Mouse (Mus musculus): Measurements from ENCODE around the gene Ldah. TPM values are rescaled to one million over a fixed set of nuclear protein-coding genes. Genes with fewer than 3 reads are reported as not detected.

The Ldah gene
- polyA plus RNA-seq, 1 experiment = 55.2 TPM

DNA sequence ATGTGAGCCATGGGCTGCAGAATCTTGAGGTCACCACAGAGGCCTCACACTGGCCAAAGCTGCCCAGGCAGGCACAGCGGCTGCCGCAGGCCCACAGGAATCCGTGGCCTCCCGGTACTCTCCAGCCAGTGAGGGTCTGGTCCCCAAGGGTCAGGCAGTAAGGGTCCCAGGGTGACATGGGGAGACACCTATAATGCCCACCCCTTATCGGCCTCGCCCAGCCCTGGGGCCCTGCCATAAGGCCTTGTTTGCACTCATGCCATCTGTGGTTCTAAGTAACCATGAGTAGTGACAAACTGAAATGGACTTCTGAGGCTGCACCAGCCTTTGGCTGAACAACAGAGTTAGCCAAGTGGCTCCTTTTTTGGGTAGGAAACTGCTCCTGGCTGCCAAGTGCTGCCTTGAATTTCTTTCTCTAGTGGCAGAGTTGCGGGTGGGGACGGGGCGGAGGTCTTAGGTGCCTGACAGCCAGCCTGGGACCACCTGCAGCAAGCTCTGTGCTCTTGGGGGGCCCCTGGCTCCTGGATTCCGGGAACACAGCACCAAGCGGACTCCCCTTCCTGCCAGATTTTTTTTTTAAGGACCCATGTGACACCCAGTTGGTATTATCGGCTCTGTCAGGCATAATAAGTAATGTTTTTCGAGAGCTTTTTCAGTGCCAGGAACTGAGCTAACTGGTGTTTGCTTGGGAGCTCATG lies 117.5 kb downstream of the Ldah start:
- TF ChIP-seq CTCF (IDR thresholded peaks at IDR 0.05; ENCODE audit: borderline replicate concordance, insufficient read depth, low read length) = no peak
- no peak for TF ChIP-seq POLR2A (IDR thresholded peaks at IDR 0.05; ENCODE audit: low read depth, low read length)
- Histone ChIP-seq H3K27ac (ENCODE audit: insufficient read depth, low read length) (no peak overlapping the region), H3K4me1 (ENCODE audit: control insufficient read depth, insufficient read depth, low read length) (no peaks in the 10 kb centered on the region), H3K4me3 (ENCODE audit: insufficient read depth, low read length) (no peak overlapping the region)

DNA sequence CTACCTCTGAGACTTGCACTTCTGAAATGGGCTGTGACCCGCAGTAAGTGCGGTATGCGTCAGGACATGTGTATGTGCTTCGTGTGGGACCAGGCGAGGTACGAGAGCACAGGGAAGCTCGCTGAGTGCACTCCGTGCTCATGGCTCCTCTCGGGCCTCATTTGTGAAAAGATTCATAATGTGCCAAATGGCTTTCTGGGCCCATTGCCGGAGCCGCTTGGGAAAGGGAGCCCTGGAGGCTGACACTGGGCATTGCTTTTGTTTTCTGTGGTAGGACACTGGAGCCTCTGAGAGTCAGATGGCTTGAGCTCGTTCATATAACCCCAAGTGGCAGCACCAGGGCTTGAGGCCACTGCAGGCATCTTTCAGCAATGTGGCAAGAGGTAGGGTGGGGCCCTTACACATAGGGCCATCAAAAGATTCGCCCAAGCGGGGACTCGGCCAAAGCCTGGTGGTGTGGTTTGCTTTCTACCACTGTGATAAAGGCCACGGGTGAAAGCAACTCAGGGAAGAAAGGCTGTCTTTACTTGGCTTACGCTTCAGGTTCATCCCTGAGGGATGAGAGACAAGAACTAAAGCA lies 118.1 kb downstream of the Ldah start:
- no peak overlapping the region for H3K4me3 ChIP-seq (ENCODE audit: insufficient read depth, low read length)
- H3K27ac ChIP-seq (ENCODE audit: insufficient read depth, low read length) = no peak overlapping the region
- TF ChIP-seq POLR2A (IDR thresholded peaks at IDR 0.05; ENCODE audit: low read depth, low read length) = no peak
- no peak for TF ChIP-seq CTCF (IDR thresholded peaks at IDR 0.05; ENCODE audit: borderline replicate concordance, insufficient read depth, low read length)
- H3K4me1 ChIP-seq (ENCODE audit: control insufficient read depth, insufficient read depth, low read length) = no peaks in the 10 kb centered on the region

DNA sequence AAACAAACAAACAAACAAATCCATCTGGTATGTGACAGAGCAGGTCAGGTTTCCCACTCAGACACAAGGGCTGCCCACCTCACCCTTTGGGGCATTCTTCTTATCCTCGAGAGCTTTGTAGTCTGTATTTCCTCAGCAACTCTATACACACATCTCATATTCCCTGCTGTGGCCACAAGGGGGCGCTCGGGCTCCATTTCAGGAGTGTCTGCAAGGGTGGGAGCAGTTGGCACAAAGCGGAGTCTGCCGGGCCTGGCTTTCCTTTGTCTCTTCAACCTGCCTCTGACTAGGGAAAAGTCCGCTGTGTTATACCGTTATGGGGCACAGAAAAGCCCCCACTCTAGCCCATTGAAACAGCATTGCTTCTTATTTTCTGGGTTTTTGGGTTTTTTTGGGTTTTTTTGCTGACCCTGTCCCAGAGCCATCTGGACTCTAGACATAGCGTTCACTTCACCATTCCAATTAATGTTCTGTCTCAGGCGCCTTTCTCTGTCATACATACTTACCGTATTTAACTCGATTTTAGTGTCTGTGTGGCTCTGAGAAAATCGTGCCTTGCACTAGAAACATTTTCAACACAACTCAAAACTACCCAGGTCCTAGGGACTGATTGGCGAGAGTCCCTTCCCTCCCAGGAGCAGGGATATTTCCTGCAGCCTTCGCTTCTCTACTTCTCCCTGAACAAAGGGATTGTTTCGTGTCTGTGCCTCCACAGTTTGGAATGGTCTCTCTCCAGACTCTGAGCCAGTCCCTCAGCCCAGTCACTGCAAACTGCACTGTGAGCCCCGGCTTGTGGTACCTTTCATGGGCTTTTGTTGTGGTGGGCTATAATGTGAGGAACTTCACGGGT lies 119.1 kb downstream of the Ldah start:
- Histone ChIP-seq H3K4me1 (ENCODE audit: control insufficient read depth, insufficient read depth, low read length) (no peaks in the 10 kb centered on the region), H3K4me3 (ENCODE audit: insufficient read depth, low read length) (no peak overlapping the region), H3K27ac (ENCODE audit: insufficient read depth, low read length) (no peak overlapping the region)
- TF ChIP-seq POLR2A (IDR thresholded peaks at IDR 0.05; ENCODE audit: low read depth, low read length) = no peak
- peak; percentile 78 for TF ChIP-seq CTCF (IDR thresholded peaks at IDR 0.05; ENCODE audit: borderline replicate concordance, insufficient read depth, low read length)

DNA sequence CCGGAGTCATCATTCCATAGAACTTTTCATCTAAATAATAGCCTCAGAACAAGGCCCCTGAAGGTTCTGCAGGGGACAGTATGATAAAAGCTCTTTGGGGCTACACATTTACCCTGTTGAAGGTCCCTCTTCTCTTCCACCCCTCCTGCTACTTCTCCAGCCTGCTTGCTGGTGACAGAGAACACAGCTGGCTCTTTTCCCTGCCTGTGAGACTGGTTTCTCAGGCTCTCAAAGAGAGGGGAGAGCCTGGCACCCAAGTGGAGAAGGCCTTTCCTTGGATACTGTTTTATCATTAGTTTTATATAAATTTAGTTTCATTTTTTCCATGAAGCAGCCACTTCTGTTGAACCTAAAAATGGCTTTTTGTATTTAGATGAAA lies 119.8 kb downstream of the Ldah start:
- H3K27ac ChIP-seq (ENCODE audit: insufficient read depth, low read length) = no peak overlapping the region
- H3K4me1 ChIP-seq (ENCODE audit: control insufficient read depth, insufficient read depth, low read length) = no peaks in the 10 kb centered on the region
- no peak overlapping the region for H3K4me3 ChIP-seq (ENCODE audit: insufficient read depth, low read length)
- TF ChIP-seq CTCF (IDR thresholded peaks at IDR 0.05; ENCODE audit: borderline replicate concordance, insufficient read depth, low read length) (no peak), POLR2A (IDR thresholded peaks at IDR 0.05; ENCODE audit: low read depth, low read length) (no peak)

DNA sequence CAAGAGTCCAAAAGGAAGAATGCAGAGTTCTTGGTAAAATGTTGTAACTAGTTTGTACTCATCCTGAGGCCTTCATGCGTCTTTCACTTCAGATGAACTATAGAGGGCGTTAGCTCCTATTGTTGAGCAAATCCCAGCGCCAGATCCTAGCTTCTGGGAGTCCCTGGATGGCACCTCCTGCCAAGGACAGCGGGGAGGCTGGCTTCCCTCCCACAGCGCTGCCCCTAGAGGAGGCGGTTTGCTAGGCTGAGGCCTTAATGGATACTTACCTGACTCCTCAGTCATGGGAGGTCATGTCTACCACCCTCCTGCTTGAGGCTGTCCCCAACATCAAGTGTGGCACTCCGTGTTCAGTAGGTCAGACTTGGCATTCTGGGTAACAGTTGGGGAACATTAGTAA lies 121.3 kb downstream of the Ldah start:
- Histone ChIP-seq H3K4me1 (ENCODE audit: control insufficient read depth, insufficient read depth, low read length) (no peaks in the 10 kb centered on the region), H3K27ac (ENCODE audit: insufficient read depth, low read length) (no peak overlapping the region), H3K4me3 (ENCODE audit: insufficient read depth, low read length) (no peak overlapping the region)
- TF ChIP-seq POLR2A (IDR thresholded peaks at IDR 0.05; ENCODE audit: low read depth, low read length) = no peak
- TF ChIP-seq CTCF (IDR thresholded peaks at IDR 0.05; ENCODE audit: borderline replicate concordance, insufficient read depth, low read length) = 0 out of 2 replicates have a peak, but pooled peaks have one; percentile 9

DNA sequence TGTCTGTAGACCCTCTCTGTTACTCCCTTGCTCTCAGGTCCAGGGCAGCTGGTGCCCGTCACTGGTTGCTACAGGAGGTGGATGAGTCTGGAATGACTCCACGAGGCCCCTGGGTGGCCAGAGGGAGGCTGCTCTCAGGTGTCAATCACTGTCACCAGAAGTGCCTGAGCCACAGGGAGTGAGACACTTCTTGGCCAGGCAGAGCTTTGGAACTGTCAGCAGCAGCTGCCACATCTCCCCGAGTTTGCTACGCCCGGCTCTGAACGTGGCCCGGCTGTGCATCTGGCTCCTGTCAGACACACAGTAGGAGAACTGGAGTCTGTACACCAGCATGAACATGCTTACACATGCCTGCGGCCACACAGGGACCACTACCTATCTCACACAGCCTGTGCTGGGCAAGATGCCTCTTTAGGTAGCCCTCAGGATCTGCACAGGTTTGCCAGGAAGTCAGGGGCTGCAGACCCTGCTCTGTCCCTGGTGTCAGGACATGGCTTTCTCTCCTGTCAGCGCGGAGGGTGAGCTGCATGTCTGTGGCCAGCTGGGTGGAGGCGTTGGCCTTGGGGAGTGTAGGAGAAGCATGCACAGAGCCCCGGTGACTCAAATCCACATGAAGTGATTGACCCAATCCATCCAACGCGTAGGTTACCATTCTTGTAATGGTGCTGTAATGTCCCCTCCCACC lies 123.7 kb downstream of the Ldah start:
- no peak for TF ChIP-seq POLR2A (IDR thresholded peaks at IDR 0.05; ENCODE audit: low read depth, low read length)
- no peak for TF ChIP-seq CTCF (IDR thresholded peaks at IDR 0.05; ENCODE audit: borderline replicate concordance, insufficient read depth, low read length)
- Histone ChIP-seq H3K4me1 (ENCODE audit: control insufficient read depth, insufficient read depth, low read length) (no peaks in the 10 kb centered on the region), H3K27ac (ENCODE audit: insufficient read depth, low read length) (no peak overlapping the region), H3K4me3 (ENCODE audit: insufficient read depth, low read length) (no peak overlapping the region)

DNA sequence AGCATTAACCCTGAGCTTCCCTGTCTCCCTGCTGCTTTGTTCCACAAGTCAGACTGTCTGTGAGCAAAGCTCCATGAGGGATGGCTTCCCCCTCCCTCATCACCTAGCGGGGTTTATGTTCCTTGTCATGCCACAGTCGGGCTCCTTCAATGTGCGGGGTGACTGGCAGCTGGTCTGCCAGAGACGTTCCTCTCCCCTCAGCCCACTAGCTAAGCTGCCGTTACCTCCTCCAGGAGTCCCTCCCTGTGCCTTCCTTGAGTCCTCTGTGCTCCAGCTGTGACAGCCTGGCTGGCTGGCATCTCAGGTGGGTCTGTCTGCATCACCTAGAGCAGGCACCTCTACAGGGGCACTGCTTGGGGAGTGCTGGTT lies 124.3 kb downstream of the Ldah start:
- Histone ChIP-seq H3K27ac (ENCODE audit: insufficient read depth, low read length) (no peak overlapping the region), H3K4me1 (ENCODE audit: control insufficient read depth, insufficient read depth, low read length) (no peaks in the 10 kb centered on the region), H3K4me3 (ENCODE audit: insufficient read depth, low read length) (no peak overlapping the region)
- TF ChIP-seq POLR2A (IDR thresholded peaks at IDR 0.05; ENCODE audit: low read depth, low read length) (no peak), CTCF (IDR thresholded peaks at IDR 0.05; ENCODE audit: borderline replicate concordance, insufficient read depth, low read length) (no peak)

DNA sequence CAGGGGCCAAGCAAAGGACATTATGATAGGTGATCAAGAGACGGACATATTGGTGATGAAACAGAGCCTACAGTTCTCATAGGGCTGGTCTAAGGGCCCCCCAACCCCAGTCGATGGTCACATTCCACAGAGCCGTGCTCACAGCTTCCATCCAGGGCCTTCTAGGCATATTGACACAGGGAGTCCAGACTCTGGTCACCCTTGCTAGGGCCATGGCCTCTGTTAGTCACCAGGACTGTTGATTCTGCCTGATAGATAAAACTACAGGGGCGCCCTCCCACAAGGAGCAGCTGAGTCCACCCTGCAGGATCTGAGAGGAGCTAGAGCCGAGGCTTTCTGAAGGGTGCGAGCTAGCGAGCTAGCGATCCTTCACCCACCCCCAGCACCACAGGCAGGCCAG lies 125.7 kb downstream of the Ldah start:
- no peaks in the 10 kb centered on the region for H3K4me1 ChIP-seq (ENCODE audit: control insufficient read depth, insufficient read depth, low read length)
- H3K27ac ChIP-seq (ENCODE audit: insufficient read depth, low read length) = no peak overlapping the region
- H3K4me3 ChIP-seq (ENCODE audit: insufficient read depth, low read length) = no peak overlapping the region
- TF ChIP-seq POLR2A (IDR thresholded peaks at IDR 0.05; ENCODE audit: low read depth, low read length) (no peak), CTCF (IDR thresholded peaks at IDR 0.05; ENCODE audit: borderline replicate concordance, insufficient read depth, low read length) (no peak)

DNA sequence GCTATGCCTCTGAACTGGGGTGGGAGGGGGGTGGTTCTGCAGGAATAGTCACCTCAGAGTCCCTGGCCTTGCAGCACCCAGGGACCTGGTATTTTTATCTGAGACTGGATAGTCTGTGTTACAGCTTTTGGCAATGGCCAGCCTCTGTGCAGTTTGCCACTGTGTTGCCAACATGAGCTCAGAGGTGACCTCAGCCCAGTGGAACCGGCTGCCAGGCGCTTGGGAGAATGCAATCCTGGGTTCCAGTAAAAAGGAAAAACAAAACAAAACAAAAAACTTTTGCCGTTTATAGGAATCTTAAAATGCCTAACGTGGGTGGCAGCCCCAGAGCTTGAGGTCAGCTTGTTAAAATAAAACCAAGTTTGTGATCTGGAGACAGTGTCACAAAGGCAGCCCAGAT lies 126.4 kb downstream of the Ldah start:
- TF ChIP-seq POLR2A (IDR thresholded peaks at IDR 0.05; ENCODE audit: low read depth, low read length) = no peak
- no peak for TF ChIP-seq CTCF (IDR thresholded peaks at IDR 0.05; ENCODE audit: borderline replicate concordance, insufficient read depth, low read length)
- Histone ChIP-seq H3K27ac (ENCODE audit: insufficient read depth, low read length) (no peak overlapping the region), H3K4me3 (ENCODE audit: insufficient read depth, low read length) (no peak overlapping the region), H3K4me1 (ENCODE audit: control insufficient read depth, insufficient read depth, low read length) (no peaks in the 10 kb centered on the region)

Other genes with a start within 250 kb of the Ldah start
- gene Apob, start 230.5 kb upstream of the Ldah start, polyA plus RNA-seq (2011; ENCODE audit: insufficient read length, low read depth, missing spikeins) = 0.25 and 0.42 TPM in 2 replicates
- gene Gdf7, start 93.8 kb downstream of the Ldah start, polyA plus RNA-seq (2011; ENCODE audit: insufficient read length, low read depth, missing spikeins) = 0.70 and 1.4 TPM in 2 replicates
- 20.5 and 22.9 TPM in 2 replicates for gene Hs1bp3, start 105.3 kb downstream of the Ldah start, polyA plus RNA-seq (2011; ENCODE audit: insufficient read length, low read depth, missing spikeins)